Mouse (Mus musculus) lung, postnatal 0 days (tissue): ENCODE measurements around the gene Alg12. TPM values are rescaled to one million over a fixed set of nuclear protein-coding genes. Genes with fewer than 3 reads are reported as not detected.

Experiments used
- ATAC-seq: fragments of 200-750 bp; cut with Nextera tagmentation; 2 replicates; pipeline ENCODE4 v1.8.0; 2017; ENCODE audit warnings: moderate library complexity
- DNase-seq: peaks from one replicate; pipeline ENCODE4 v3.0.0-alpha.2; 2016; ENCODE audit warnings: low spot score
- H3K27ac ChIP-seq: fragments of 300-500 bp; sonication (generic); 2 replicates; pipeline ENCODE4 v1.5.1; 2014; ENCODE audit warnings: antibody characterized with exemption, mild to moderate bottlenecking, low read length, mixed read lengths
- H3K27me3 ChIP-seq: fragments of 300-500 bp; sonication (generic); replicated peaks from 2 replicates; pipeline ENCODE4 v1.6.1; 2014; ENCODE audit warnings: low read length, mixed read lengths; ENCODE audit not compliant: insufficient read depth
- H3K36me3 ChIP-seq: fragments of 300-500 bp; sonication (generic); 2 replicates; pipeline ENCODE4 v1.6.1; 2014; ENCODE audit warnings: low read length, mixed read lengths; ENCODE audit not compliant: insufficient read depth
- H3K4me1 ChIP-seq: fragments of 300-500 bp; sonication (generic); 2 replicates; pipeline ENCODE4 v1.6.1; 2014; ENCODE audit warnings: antibody characterized with exemption, low read depth, low read length, mixed read lengths; ENCODE audit not compliant: insufficient read depth
- H3K4me2 ChIP-seq: fragments of 300-500 bp; sonication (generic); replicated peaks from 2 replicates; pipeline ENCODE4 v1.6.1; 2014; ENCODE audit warnings: low read depth, mild to moderate bottlenecking, low read length, moderate library complexity, mixed read lengths
- H3K4me3 ChIP-seq: fragments of 300-500 bp; sonication (generic); 2 replicates; pipeline ENCODE4 v1.5.1; 2014; ENCODE audit warnings: low read depth, low read length
- H3K9ac ChIP-seq: fragments of 300-500 bp; sonication (generic); replicated peaks from 2 replicates; pipeline ENCODE4 v1.6.1; 2014; ENCODE audit warnings: low read depth, mild to moderate bottlenecking
- H3K9me3 ChIP-seq: fragments of 300-500 bp; sonication (generic); 2 replicates; pipeline ENCODE4 v1.6.1; 2016; ENCODE audit warnings: low read length, mixed read lengths
- CTCF ChIP-seq: IDR thresholded peaks from 2 replicates; pipeline ENCODE4 v1.5.1; 2016; ENCODE audit warnings: antibody characterized with exemption, mild to moderate bottlenecking
- EP300 ChIP-seq: IDR thresholded peaks from 2 replicates; pipeline ENCODE4 v1.6.1; 2016; ENCODE audit warnings: antibody characterized with exemption, mild to moderate bottlenecking, control low read depth
- WGBS: fragments of 180-500 bp; shearing (Covaris S2); extraction: QIAGEN DNeasy Blood & Tissue Kit; methylation state at CpG from one replicate; pipeline ENCODE4 v1.1.7; 2014; 5-methylcytosine and 5-hydroxymethylcytosine counted together
- polyA plus RNA-seq: library from polyadenylated mRNA; unstranded; fragments of >200 nt; fragmentation: Nextera tagmentation; extraction: Ambion mirVana; gene quantifications from 2 replicates; pipeline ENCODE4 v1.2.1, GENCODE M21; 2015

The Alg12 gene
- polyA plus RNA-seq, 1 experiment from 2014 or later = 7.2 TPM

- no peak for DNase-seq
- no peaks in the 10 kb centered on the region; the same call in 1 of the 2 replicates for H3K4me1 ChIP-seq
- 0 out of 2 replicates have a peak, but pooled peaks cover 5% of the 10 kb centered on the region for H3K36me3 ChIP-seq
- 73% methylated on average over 6 of the region's 6 CpGs for WGBS
- H3K4me2 ChIP-seq = no peak overlapping the region
- H3K9ac ChIP-seq = no peak overlapping the region
- ATAC-seq = no peak
- H3K27me3 ChIP-seq = no peaks in the 10 kb centered on the region
- TF ChIP-seq EP300 (no peak), CTCF (no peak)
- H3K27ac ChIP-seq = no peak overlapping the region
- no peaks in the 10 kb centered on the region for H3K9me3 ChIP-seq
- no peak overlapping the region for H3K4me3 ChIP-seq
These were observed 10.8 kb upstream of the Alg12 start for GRCm38 (mm10) chr15:88829791-88830440.

- no peak overlapping the region for H3K27ac ChIP-seq
- H3K4me1 ChIP-seq = no peaks in the 10 kb centered on the region; the same call in 1 of the 2 replicates
- DNase-seq (peak; percentile 89), ATAC-seq (peak; percentile 94)
- peaks cover 12% of the 10 kb centered on the region; the same call in 1 of the 2 replicates for H3K36me3 ChIP-seq
- no peak overlapping the region for H3K4me2 ChIP-seq
- H3K9ac ChIP-seq = no peak overlapping the region
- 50% methylated on average over 16 of the region's 17 CpGs for WGBS
- peak; percentile 88 for TF ChIP-seq CTCF
- TF ChIP-seq EP300 = no peak
- no peak overlapping the region for H3K4me3 ChIP-seq
- H3K9me3 ChIP-seq = no peaks in the 10 kb centered on the region
- H3K27me3 ChIP-seq = no peaks in the 10 kb centered on the region
These were observed 9.9 kb upstream of the Alg12 start for GRCm38 (mm10) chr15:88828800-88829705.

- peaks cover 20% of the 10 kb centered on the region; the same call in 1 of the 2 replicates for H3K36me3 ChIP-seq
- H3K4me3 ChIP-seq = no peak overlapping the region
- H3K9ac ChIP-seq = no peak overlapping the region
- no peak overlapping the region for H3K27ac ChIP-seq
- no peaks in the 10 kb centered on the region for H3K27me3 ChIP-seq
- H3K4me1 ChIP-seq = no peaks in the 10 kb centered on the region; the same call in 1 of the 2 replicates
- ATAC-seq (peak; percentile 69), DNase-seq (peak; percentile 61)
- TF ChIP-seq CTCF = peak; percentile 77
- TF ChIP-seq EP300 = no peak
- no peaks in the 10 kb centered on the region for H3K9me3 ChIP-seq
- H3K4me2 ChIP-seq = no peak overlapping the region
- WGBS = 21% methylated on average over 9 of the region's 9 CpGs
These were observed 9.1 kb upstream of the Alg12 start for GRCm38 (mm10) chr15:88827991-88828799.

GRCm38 (mm10) chr15:88827466-88827865, 8.3 kb upstream of the Alg12 start:
- ATAC-seq (no peak), DNase-seq (no peak)
- TF ChIP-seq CTCF (no peak), EP300 (no peak)
- Histone ChIP-seq H3K9me3 (no peaks in the 10 kb centered on the region), H3K27me3 (no peaks in the 10 kb centered on the region), H3K4me3 (no peak overlapping the region), H3K9ac (no peak overlapping the region), H3K4me1 (no peaks in the 10 kb centered on the region; the same call in 1 of the 2 replicates), H3K27ac (no peak overlapping the region), H3K4me2 (no peak overlapping the region), H3K36me3 (peaks cover 20% of the 10 kb centered on the region; the same call in 1 of the 2 replicates)
- 88% methylated on average over 6 of the region's 6 CpGs for WGBS

- no peak overlapping the region for H3K9ac ChIP-seq
- DNase-seq (no peak), ATAC-seq (no peak)
- WGBS = 89% methylated on average over 5 of the region's 5 CpGs
- H3K9me3 ChIP-seq = no peaks in the 10 kb centered on the region
- H3K27me3 ChIP-seq = no peaks in the 10 kb centered on the region
- no peak overlapping the region for H3K4me2 ChIP-seq
- TF ChIP-seq EP300 (no peak), CTCF (no peak)
- no peak overlapping the region for H3K4me3 ChIP-seq
- H3K4me1 ChIP-seq = peaks cover 8% of the 10 kb centered on the region
- peaks cover 20% of the 10 kb centered on the region; the same call in 1 of the 2 replicates for H3K36me3 ChIP-seq
- H3K27ac ChIP-seq = no peak overlapping the region
These were observed 4.3 kb upstream of the Alg12 start for GRCm38 (mm10) chr15:88823376-88823775.
